Mouse (Mus musculus) hindbrain, embryonic 11.5 days (tissue): Measurements from ENCODE around the gene Slc38a4. TPM values are rescaled to one million over a fixed set of nuclear protein-coding genes. Genes with fewer than 3 reads are reported as not detected.

ENCODE experiments used
- ATAC-seq: fragments of 200-750 bp; cut with Nextera tagmentation; 2 replicates; pipeline ENCODE4 v1.8.0; 2017; ENCODE audit warnings: mild to moderate bottlenecking, moderate TSS enrichment, moderate library complexity; ENCODE audit not compliant: low FRiP score
- DNase-seq: peaks from one replicate; pipeline ENCODE4 v3.0.0-alpha.2; 2015; ENCODE audit warnings: low spot score
- H3K27ac ChIP-seq: fragments of 300-500 bp; sonication (generic); 2 replicates; pipeline ENCODE4 v1.5.1; 2014; ENCODE audit warnings: mild to moderate bottlenecking, low read depth, low read length
- H3K27me3 ChIP-seq: fragments of 300-500 bp; sonication (generic); 2 replicates; pipeline ENCODE4 v1.6.1; 2014; ENCODE audit warnings: mild to moderate bottlenecking, low read length, moderate library complexity, mixed read lengths; ENCODE audit not compliant: control insufficient read depth, insufficient read depth
- H3K36me3 ChIP-seq: fragments of 300-500 bp; sonication (generic); 2 replicates; pipeline ENCODE4 v1.6.1; 2014; ENCODE audit warnings: mild to moderate bottlenecking, low read length, moderate library complexity, mixed read lengths; ENCODE audit not compliant: control insufficient read depth, insufficient read depth
- H3K4me1 ChIP-seq: fragments of 300-500 bp; sonication (generic); replicated peaks from 2 replicates; pipeline ENCODE4 v1.6.1; 2014; ENCODE audit warnings: low read length, mixed read lengths; ENCODE audit not compliant: control insufficient read depth, insufficient read depth
- H3K4me2 ChIP-seq: fragments of 300-500 bp; sonication (generic); replicated peaks from 2 replicates; pipeline ENCODE4 v1.6.1; 2014; ENCODE audit warnings: mild to moderate bottlenecking, low read depth, low read length
- H3K4me3 ChIP-seq: fragments of 300-500 bp; sonication (generic); 2 replicates; pipeline ENCODE4 v1.5.1; 2014; ENCODE audit warnings: low read depth, low read length
- H3K9ac ChIP-seq: fragments of 300-500 bp; sonication (generic); 2 replicates; pipeline ENCODE4 v1.6.1; 2014; ENCODE audit warnings: low read depth, low read length
- H3K9me3 ChIP-seq: fragments of 300-500 bp; sonication (generic); 2 replicates; pipeline ENCODE4 v1.6.1; 2016; ENCODE audit warnings: low read length; ENCODE audit not compliant: control insufficient read depth
- WGBS: fragments of 180-500 bp; shearing (Covaris S2); extraction: QIAGEN DNeasy Blood & Tissue Kit; methylation state at CpG from one replicate; pipeline ENCODE4 v1.1.7; 2014; 5-methylcytosine and 5-hydroxymethylcytosine counted together
- polyA plus RNA-seq: library from polyadenylated mRNA; unstranded; fragments of >200 nt; fragmentation: Nextera tagmentation; extraction: Ambion mirVana; gene quantifications from 2 replicates; pipeline ENCODE4 v1.2.1, GENCODE M21; 2014

Slc38a4 gene
- polyA plus RNA-seq, 1 experiment from 2014 or later, result 39.7 TPM

GRCm38 (mm10) chr15:97002752-97003151, 53.0 kb downstream of the Slc38a4 start:
- H3K4me1 ChIP-seq, result no peaks in the 10 kb centered on the region
- no peaks in the 10 kb centered on the region for H3K36me3 ChIP-seq
- H3K9ac ChIP-seq, result no peak overlapping the region
- no peak overlapping the region for H3K27ac ChIP-seq
- ATAC-seq, result no peak
- WGBS, result 68% methylated on average over 12 of the region's 12 CpGs
- DNase-seq, result no peak
- H3K4me2 ChIP-seq, result 0 out of 2 replicates have a peak overlapping the region, but pooled peaks have one; percentile 6
- H3K27me3 ChIP-seq, result no peaks in the 10 kb centered on the region
- H3K4me3 ChIP-seq, result no peak overlapping the region
- no peaks in the 10 kb centered on the region for H3K9me3 ChIP-seq

- H3K9me3 ChIP-seq, result no peaks in the 10 kb centered on the region
- H3K4me1 ChIP-seq, result no peaks in the 10 kb centered on the region
- no peak for DNase-seq
- no peaks in the 10 kb centered on the region for H3K27me3 ChIP-seq
- H3K9ac ChIP-seq, result no peak overlapping the region
- no peak overlapping the region for H3K4me2 ChIP-seq
- WGBS, result 89% methylated on average over 7 of the region's 7 CpGs
- H3K4me3 ChIP-seq, result no peak overlapping the region
- ATAC-seq, result no peak
- H3K27ac ChIP-seq, result no peak overlapping the region
- no peaks in the 10 kb centered on the region for H3K36me3 ChIP-seq
These were observed 53.9 kb downstream of the Slc38a4 start for GRCm38 (mm10) chr15:97001886-97002285.

GRCm38 (mm10) chr15:97001416-97001815, 54.3 kb downstream of the Slc38a4 start:
- peak overlapping the region; percentile 5; the same call in 1 of the 2 replicates for H3K27ac ChIP-seq
- DNase-seq, result peak; percentile 35
- no peaks in the 10 kb centered on the region for H3K9me3 ChIP-seq
- ATAC-seq, result no peak
- H3K4me2 ChIP-seq, result no peak overlapping the region
- no peaks in the 10 kb centered on the region for H3K36me3 ChIP-seq
- H3K9ac ChIP-seq, result no peak overlapping the region
- WGBS, result 55% methylated on average over 12 of the region's 12 CpGs
- H3K4me1 ChIP-seq, result no peaks in the 10 kb centered on the region
- no peaks in the 10 kb centered on the region for H3K27me3 ChIP-seq
- no peak overlapping the region for H3K4me3 ChIP-seq

- DNase-seq (peak; percentile 52), ATAC-seq (no peak)
- Histone ChIP-seq H3K27ac (peak overlapping the region; percentile 5), H3K9ac (no peak overlapping the region), H3K9me3 (no peaks in the 10 kb centered on the region), H3K4me3 (no peak overlapping the region), H3K36me3 (no peaks in the 10 kb centered on the region), H3K27me3 (no peaks in the 10 kb centered on the region), H3K4me1 (no peaks in the 10 kb centered on the region), H3K4me2 (no peak overlapping the region)
- 58% methylated on average over 17 of the region's 17 CpGs for WGBS
These were observed 55.2 kb downstream of the Slc38a4 start for GRCm38 (mm10) chr15:97000319-97001251.

GRCm38 (mm10) chr15:96999401-96999800, 56.4 kb downstream of the Slc38a4 start:
- H3K27ac ChIP-seq, result no peak overlapping the region
- H3K4me1 ChIP-seq, result no peaks in the 10 kb centered on the region
- DNase-seq, result no peak
- 78% methylated on average over 12 of the region's 12 CpGs for WGBS
- no peaks in the 10 kb centered on the region for H3K36me3 ChIP-seq
- no peak for ATAC-seq
- H3K27me3 ChIP-seq, result no peaks in the 10 kb centered on the region
- no peak overlapping the region for H3K9ac ChIP-seq
- no peak overlapping the region for H3K4me3 ChIP-seq
- H3K9me3 ChIP-seq, result no peaks in the 10 kb centered on the region
- no peak overlapping the region for H3K4me2 ChIP-seq

GRCm38 (mm10) chr15:96985618-96986017, 70.1 kb downstream of the Slc38a4 start:
- Histone ChIP-seq H3K36me3 (no peaks in the 10 kb centered on the region), H3K4me3 (no peak overlapping the region), H3K9me3 (no peaks in the 10 kb centered on the region), H3K4me2 (no peak overlapping the region), H3K9ac (no peak overlapping the region), H3K27ac (no peak overlapping the region), H3K27me3 (no peaks in the 10 kb centered on the region), H3K4me1 (no peaks in the 10 kb centered on the region)
- no peak for ATAC-seq
- DNase-seq, result no peak
- WGBS, result 79% methylated on average over 8 of the region's 8 CpGs

GRCm38 (mm10) chr15:96983581-96984330, 72.0 kb downstream of the Slc38a4 start:
- ATAC-seq (no peak), DNase-seq (no peak)
- 89% methylated on average over 13 of the region's 13 CpGs for WGBS
- Histone ChIP-seq H3K27ac (no peak overlapping the region), H3K9me3 (no peaks in the 10 kb centered on the region), H3K4me2 (no peak overlapping the region), H3K4me1 (no peaks in the 10 kb centered on the region), H3K36me3 (no peaks in the 10 kb centered on the region), H3K27me3 (no peaks in the 10 kb centered on the region), H3K9ac (no peak overlapping the region), H3K4me3 (no peak overlapping the region)

GRCm38 (mm10) chr15:96975125-96975524, 80.6 kb downstream of the Slc38a4 start:
- no peaks in the 10 kb centered on the region for H3K36me3 ChIP-seq
- no peaks in the 10 kb centered on the region for H3K27me3 ChIP-seq
- WGBS, result 84% methylated on average over 9 of the region's 9 CpGs

More at GRCm38 (mm10) chr15:96975125-96975524, 80.6 kb downstream of the Slc38a4 start:
- no peak overlapping the region for H3K27ac ChIP-seq
- H3K4me2 ChIP-seq, result no peak overlapping the region
- H3K9me3 ChIP-seq, result no peaks in the 10 kb centered on the region
- H3K4me3 ChIP-seq, result no peak overlapping the region
- ATAC-seq, result no peak
- no peaks in the 10 kb centered on the region for H3K4me1 ChIP-seq
- no peak overlapping the region for H3K9ac ChIP-seq
- no peak for DNase-seq
